Mouse (Mus musculus): ENCODE data around the gene Actn1.

Gene Actn1

GRCm38 (mm10) chr12:80259216-80260055 is 735 bp downstream of the Actn1 start:
- DNase-seq, result peak; percentile 84 to 91

- no peak for DNase-seq
These were observed 1.5 kb downstream of the Actn1 start for GRCm38 (mm10) chr12:80258520-80259215.

GRCm38 (mm10) chr12:80251978-80252377 is 8.2 kb downstream of the Actn1 start:
- no peak for DNase-seq

- DNase-seq, result no peak
These were observed 8.6 kb downstream of the Actn1 start for GRCm38 (mm10) chr12:80251554-80251953.

- no peak for DNase-seq
These were observed 10.6 kb downstream of the Actn1 start for GRCm38 (mm10) chr12:80249539-80249938.

GRCm38 (mm10) chr12:80247067-80247466 is 13.1 kb downstream of the Actn1 start:
- DNase-seq, result no peak

- peak in 1 of 2 experiments; percentile 43 for DNase-seq
These were observed 13.7 kb downstream of the Actn1 start for GRCm38 (mm10) chr12:80246505-80246904.

GRCm38 (mm10) chr12:80244755-80245154 is 15.4 kb downstream of the Actn1 start:
- no peak for DNase-seq

GRCm38 (mm10) chr12:80244127-80244526 is 16.0 kb downstream of the Actn1 start:
- DNase-seq, result no peak

- DNase-seq, result no peak
These were observed 16.8 kb downstream of the Actn1 start for GRCm38 (mm10) chr12:80243335-80243734.

- no peak for DNase-seq
These were observed 20.7 kb downstream of the Actn1 start for GRCm38 (mm10) chr12:80239445-80239844.

GRCm38 (mm10) chr12:80238523-80238922 is 21.6 kb downstream of the Actn1 start:
- peak; percentile 68 to 75 for DNase-seq

- DNase-seq, result no peak
These were observed 24.9 kb downstream of the Actn1 start for GRCm38 (mm10) chr12:80235295-80235694.

GRCm38 (mm10) chr12:80234226-80234625 is 25.9 kb downstream of the Actn1 start:
- DNase-seq, result no peak

GRCm38 (mm10) chr12:80232840-80233218 is 27.3 kb downstream of the Actn1 start:
- no peak for DNase-seq

- DNase-seq, result no peak
These were observed 27.9 kb downstream of the Actn1 start for GRCm38 (mm10) chr12:80232076-80232839.

- DNase-seq, result peak; percentile 56 to 67
These were observed 28.9 kb downstream of the Actn1 start for GRCm38 (mm10) chr12:80231317-80231716.

GRCm38 (mm10) chr12:80230854-80231253 is 29.3 kb downstream of the Actn1 start:
- peak in 1 of 2 experiments; percentile 43 for DNase-seq

GRCm38 (mm10) chr12:80230111-80230700 is 30.0 kb downstream of the Actn1 start:
- DNase-seq, result peak; percentile 90 to 94

GRCm38 (mm10) chr12:80229010-80229800 is 31.0 kb downstream of the Actn1 start:
- DNase-seq, result peak in 1 of 2 experiments; percentile 58

- DNase-seq, result peak in 1 of 2 experiments; percentile 20
These were observed 31.8 kb downstream of the Actn1 start for GRCm38 (mm10) chr12:80228356-80228755.

GRCm38 (mm10) chr12:80227835-80228234 is 32.3 kb downstream of the Actn1 start:
- peak in 1 of 2 experiments; percentile 18 for DNase-seq

All from kidney, postnatal 4 days (tissue).